Mouse (Mus musculus): Measurements from ENCODE around the gene Them5.

The Them5 gene

GRCm38 (mm10) chr3:94372641-94373040 is 30.7 kb downstream of the Them5 start, which contains the start of gene Rorc:
Rorc (plus strand) TSS chr3:94372794.
- DNase-seq = no peak

GRCm38 (mm10) chr3:94373090-94373489 is 31.2 kb downstream of the Them5 start:
- peak; percentile 30 for DNase-seq

GRCm38 (mm10) chr3:94373597-94374011 is 31.7 kb downstream of the Them5 start:
- peak; percentile 49 for DNase-seq

- DNase-seq = no peak
These were observed 32.7 kb downstream of the Them5 start for GRCm38 (mm10) chr3:94374636-94375035.

- no peak for DNase-seq
These were observed 33.2 kb downstream of the Them5 start for GRCm38 (mm10) chr3:94375146-94375545.

GRCm38 (mm10) chr3:94375861-94376260 is 34.0 kb downstream of the Them5 start:
- no peak for DNase-seq

GRCm38 (mm10) chr3:94377028-94377923 is 35.4 kb downstream of the Them5 start:
- no peak for DNase-seq

- DNase-seq = peak; percentile 26
These were observed 38.1 kb downstream of the Them5 start for GRCm38 (mm10) chr3:94379831-94380510.

GRCm38 (mm10) chr3:94382308-94382707 is 40.4 kb downstream of the Them5 start:
- DNase-seq = no peak

- no peak for DNase-seq
These were observed 41.6 kb downstream of the Them5 start for GRCm38 (mm10) chr3:94383476-94383875.

- DNase-seq = no peak
These were observed 44.8 kb downstream of the Them5 start for GRCm38 (mm10) chr3:94386671-94387070.

- no peak for DNase-seq
These were observed 45.5 kb downstream of the Them5 start for GRCm38 (mm10) chr3:94387391-94387790.

- DNase-seq = no peak
These were observed 46.1 kb downstream of the Them5 start for GRCm38 (mm10) chr3:94388047-94388446.

- no peak for DNase-seq
These were observed 47.5 kb downstream of the Them5 start for GRCm38 (mm10) chr3:94389420-94389819.

- no peak for DNase-seq
These were observed 49.1 kb downstream of the Them5 start for GRCm38 (mm10) chr3:94391001-94391400.

- no peak for DNase-seq
These were observed 50.2 kb downstream of the Them5 start for GRCm38 (mm10) chr3:94392128-94392527.

GRCm38 (mm10) chr3:94393049-94393448 is 51.1 kb downstream of the Them5 start:
- DNase-seq = no peak

- DNase-seq = no peak
These were observed 54.4 kb downstream of the Them5 start for GRCm38 (mm10) chr3:94396336-94396735.

GRCm38 (mm10) chr3:94396851-94397250 is 55.0 kb downstream of the Them5 start:
- no peak for DNase-seq

All from embryo, embryonic 11 days (tissue).